Mouse (Mus musculus): Measurements from ENCODE around the gene Adcy5. TPM values are rescaled to one million over a fixed set of nuclear protein-coding genes. Genes with fewer than 3 reads are reported as not detected.
A peak's percentile ranks its signal among the peaks of the same experiment; 100 is the strongest.

The Adcy5 gene
- total and polyA plus RNA-seq, 3 experiments: under 0.01 to 0.08 TPM; not detected in 1

DNA sequence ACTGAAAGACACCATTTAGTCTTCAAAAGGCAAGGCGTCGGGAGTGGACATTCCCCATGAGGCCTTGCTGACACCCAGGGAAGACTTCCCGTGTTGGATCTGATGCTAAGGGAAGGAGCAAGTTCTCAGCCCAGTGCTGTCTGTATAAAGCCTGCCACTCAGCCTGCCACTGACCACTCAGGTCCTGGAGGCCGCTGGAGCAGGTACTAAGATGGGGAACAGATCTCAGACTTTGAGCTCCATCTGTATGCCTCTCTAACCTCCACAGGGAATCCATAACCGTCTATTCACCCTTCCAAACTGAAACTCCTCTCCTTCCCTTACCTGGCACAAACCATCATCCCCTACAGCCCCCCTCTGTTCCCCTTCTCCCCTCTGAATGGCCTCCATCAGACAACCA lies 41.2 kb upstream of the Adcy5 start:
- Histone ChIP-seq H3K79me2 (ENCODE audit: control insufficient read depth, insufficient read depth, low read length, poor library complexity) (no peaks in the 10 kb centered on the region), H3K27me3 (ENCODE audit: control insufficient read depth in 1 of 2, insufficient read depth in 2 of 2, low read length in 2 of 2) (no peaks in the 10 kb centered on the region), H3K4me1 (ENCODE audit: control insufficient read depth in 1 of 2, insufficient read depth in 2 of 2, low read length in 2 of 2) (no peaks in the 10 kb centered on the region), H3K9ac (ENCODE audit: control insufficient read depth, low read depth, low read length, poor library complexity, severe bottlenecking) (no peak overlapping the region), H3K27ac (ENCODE audit: control insufficient read depth, low read depth, low read length) (no peak overlapping the region), H3K9me3 (replicated peaks; ENCODE audit: insufficient read depth, low read length) (no peaks in the 10 kb centered on the region), H3K4me3 (ENCODE audit: control insufficient read depth in 1 of 2, insufficient read depth in 1 of 2, low read depth in 2 of 2, low read length in 2 of 2) (no peak overlapping the region), H3K36me3 (ENCODE audit: control insufficient read depth in 1 of 2, insufficient read depth in 2 of 2, low read length in 2 of 2) (no peaks in the 10 kb centered on the region)
- no peak for DNase-seq (ENCODE audit: low read depth, low spot score)
- TF ChIP-seq POLR2A (IDR thresholded peaks at IDR 0.05; ENCODE audit: control insufficient read depth in 1 of 2, insufficient read depth in 1 of 2, low read depth in 1 of 2, low read length in 2 of 2, poor library complexity in 1 of 2) (no peak), MAZ (IDR thresholded peaks at IDR 0.05; ENCODE audit: low read depth, low read length) (no peak), GATA1 (IDR thresholded peaks at IDR 0.05; ENCODE audit: low read depth, low read length) (no peak), KAT2A (conservative IDR thresholded peaks at IDR 0.05; ENCODE audit: low read depth, low read length) (no peak), MYB (IDR thresholded peaks at IDR 0.05; ENCODE audit: low read depth, low read length) (no peak), JUND (IDR thresholded peaks at IDR 0.05; ENCODE audit: low read depth, low read length) (no peak), TCF12 (IDR thresholded peaks at IDR 0.05; ENCODE audit: low read depth, low read length) (no peak), HCFC1 (IDR thresholded peaks at IDR 0.05; ENCODE audit: low read depth, low read length) (no peak), NRF1 (IDR thresholded peaks at IDR 0.05; ENCODE audit: insufficient read depth, low read depth, low read length, poor library complexity, severe bottlenecking) (no peak), NELFE (IDR thresholded peaks at IDR 0.05; ENCODE audit: low read depth, low read length) (no peak), ZMIZ1 (IDR thresholded peaks at IDR 0.05; ENCODE audit: low read depth, low read length) (no peak), ETS1 (IDR thresholded peaks at IDR 0.05; ENCODE audit: low read depth, low read length) (no peak), MYC (IDR thresholded peaks at IDR 0.05; ENCODE audit: low read depth, low read length) (no peak), POLR2AphosphoS5 (IDR thresholded peaks at IDR 0.05; ENCODE audit: borderline replicate concordance, low read depth, low read length) (no peak), ZC3H11A (IDR thresholded peaks at IDR 0.05; ENCODE audit: low read depth, low read length) (no peak), TAL1 (IDR thresholded peaks at IDR 0.05; ENCODE audit: low read length) (no peak), TBP (IDR thresholded peaks at IDR 0.05; ENCODE audit: low read depth, low read length) (no peak), POLR2AphosphoS2 (IDR thresholded peaks at IDR 0.05; ENCODE audit: low read length) (no peak)

DNA sequence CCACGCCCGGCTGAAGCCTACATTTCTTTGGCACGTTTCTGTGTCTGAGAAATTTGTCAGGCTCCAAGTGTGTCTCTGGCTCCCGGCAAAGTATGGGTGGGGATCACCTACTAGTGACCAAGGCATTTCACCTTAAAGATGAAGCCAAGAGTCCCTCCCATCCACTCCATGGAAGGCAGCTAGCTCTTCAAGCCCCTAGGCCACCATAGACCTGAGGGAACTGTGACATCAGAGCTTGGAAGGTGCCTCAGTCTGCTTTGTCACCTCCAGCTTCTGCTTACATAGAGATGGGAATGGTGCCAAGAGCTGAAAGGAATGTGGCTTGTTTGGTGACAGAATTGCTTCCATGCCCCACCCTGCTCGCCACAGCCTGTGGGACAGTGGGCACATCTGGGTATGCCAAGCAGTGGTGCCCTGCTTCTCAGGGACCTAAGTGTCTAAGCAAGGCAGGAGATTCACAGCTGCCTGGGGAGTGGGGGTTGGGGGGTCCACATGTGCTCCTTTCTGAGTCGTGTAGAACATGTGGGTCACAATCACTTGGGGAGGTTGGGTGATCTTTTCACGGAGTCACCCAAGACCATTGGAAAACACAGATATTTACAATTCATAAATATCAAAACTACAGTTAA lies 38.2 kb upstream of the Adcy5 start:
- no peaks in the 10 kb centered on the region for H3K4me1 ChIP-seq (ENCODE audit: control insufficient read depth in 1 of 2, insufficient read depth in 2 of 2, low read length in 2 of 2)
- H3K27me3 ChIP-seq (ENCODE audit: control insufficient read depth in 1 of 2, insufficient read depth in 2 of 2, low read length in 2 of 2): no peaks in the 10 kb centered on the region
- H3K4me3 ChIP-seq (ENCODE audit: control insufficient read depth in 1 of 2, insufficient read depth in 1 of 2, low read depth in 2 of 2, low read length in 2 of 2): no peak overlapping the region
- H3K9me3 ChIP-seq (replicated peaks; ENCODE audit: insufficient read depth, low read length): no peaks in the 10 kb centered on the region
- no peaks in the 10 kb centered on the region for H3K36me3 ChIP-seq (ENCODE audit: control insufficient read depth in 1 of 2, insufficient read depth in 2 of 2, low read length in 2 of 2)
- peak; percentile 36 for DNase-seq (ENCODE audit: low read depth, low spot score)
- H3K79me2 ChIP-seq (ENCODE audit: control insufficient read depth, insufficient read depth, low read length, poor library complexity): no peaks in the 10 kb centered on the region
- TF ChIP-seq ZMIZ1 (IDR thresholded peaks at IDR 0.05; ENCODE audit: low read depth, low read length): no peak
- TF ChIP-seq ELF1 (IDR thresholded peaks at IDR 0.05; ENCODE audit: low read depth, low read length): no peak
- TF ChIP-seq SIN3A (IDR thresholded peaks at IDR 0.05; ENCODE audit: low read length): no peak
- no peak for TF ChIP-seq POLR2A (IDR thresholded peaks at IDR 0.05; ENCODE audit: control insufficient read depth in 1 of 2, insufficient read depth in 1 of 2, low read depth in 1 of 2, low read length in 2 of 2, poor library complexity in 1 of 2)
- TF ChIP-seq ZNF384 (IDR thresholded peaks at IDR 0.05; ENCODE audit: low read depth, low read length): no peak
- TF ChIP-seq CHD2 (IDR thresholded peaks at IDR 0.05; ENCODE audit: low read length): no peak
- no peak for TF ChIP-seq EP300 (IDR thresholded peaks at IDR 0.05; ENCODE audit: low read depth in 1 of 2, low read length in 2 of 2)
- TF ChIP-seq GATA1 (IDR thresholded peaks at IDR 0.05; ENCODE audit: low read depth, low read length): no peak
- no peak for TF ChIP-seq RAD21 (IDR thresholded peaks at IDR 0.05; ENCODE audit: low read depth, low read length)
- TF ChIP-seq RCOR1 (IDR thresholded peaks at IDR 0.05; ENCODE audit: low read depth, low read length): no peak
- TF ChIP-seq MXI1 (IDR thresholded peaks at IDR 0.05; ENCODE audit: low read depth, low read length): no peak
- no peak for TF ChIP-seq JUND (IDR thresholded peaks at IDR 0.05; ENCODE audit: low read depth, low read length)
- TF ChIP-seq ETS1 (IDR thresholded peaks at IDR 0.05; ENCODE audit: low read depth, low read length): no peak
- TF ChIP-seq NELFE (IDR thresholded peaks at IDR 0.05; ENCODE audit: low read depth, low read length): no peak
- no peak for TF ChIP-seq UBTF (IDR thresholded peaks at IDR 0.05; ENCODE audit: borderline replicate concordance, insufficient read depth, low read depth, low read length)
- no peak for TF ChIP-seq CHD1 (IDR thresholded peaks at IDR 0.05; ENCODE audit: low read depth, low read length)
- no peak for TF ChIP-seq GABPA (IDR thresholded peaks at IDR 0.05; ENCODE audit: low read depth, low read length)
- TF ChIP-seq MAX (IDR thresholded peaks at IDR 0.05; ENCODE audit: low read length): no peak
- TF ChIP-seq SMC3 (IDR thresholded peaks at IDR 0.05; ENCODE audit: low read depth, low read length): no peak
- TF ChIP-seq BHLHE40 (IDR thresholded peaks at IDR 0.05; ENCODE audit: borderline replicate concordance, low read depth, low read length): no peak
- no peak overlapping the region for H3K9ac ChIP-seq (ENCODE audit: control insufficient read depth, low read depth, low read length, poor library complexity, severe bottlenecking)
- no peak overlapping the region for H3K27ac ChIP-seq (ENCODE audit: control insufficient read depth, low read depth, low read length)

Measured in MEL (cell line).